Mouse (Mus musculus): ENCODE measurements at regions not wholly inside any gene's neighbourhood (a gene's known extent, or its start where the extent isn't known, plus 50 kb on each side); places are given as distances from the start of the nearest gene placed in this dataset.

GRCm38 (mm10) chr15:3671169-3671568 lies 87.9 kb upstream of the Ghr start:
- no peaks in the 10 kb centered on the region for H3K9me3 ChIP-seq

GRCm38 (mm10) chr15:3669411-3669810 lies 86.1 kb upstream of the Ghr start:
- WGBS: 88% methylated on average over 1 of the region's 1 CpGs
- Histone ChIP-seq H3K36me3 (replicated peaks) (no peaks in the 10 kb centered on the region), H3K4me1 (no peaks in the 10 kb centered on the region), H3K9ac (no peak overlapping the region), H3K4me2 (no peak overlapping the region), H3K9me3 (no peaks in the 10 kb centered on the region), H3K4me3 (no peak overlapping the region), H3K27me3 (replicated peaks) (no peaks in the 10 kb centered on the region), H3K27ac (no peak overlapping the region)
- ATAC-seq (replicated peaks): no peak

More at GRCm38 (mm10) chr15:3671169-3671568, 87.9 kb upstream of the Ghr start:
- Histone ChIP-seq H3K4me1 (no peaks in the 10 kb centered on the region), H3K36me3 (replicated peaks) (no peaks in the 10 kb centered on the region), H3K4me3 (no peak overlapping the region), H3K27me3 (replicated peaks) (no peaks in the 10 kb centered on the region), H3K4me2 (no peak overlapping the region), H3K27ac (no peak overlapping the region), H3K9ac (no peak overlapping the region)
- 85% methylated on average over 3 of the region's 3 CpGs for WGBS
- no peak for ATAC-seq (replicated peaks)

GRCm38 (mm10) chr15:3668863-3669262 lies 85.6 kb upstream of the Ghr start:
- no peaks in the 10 kb centered on the region for H3K36me3 ChIP-seq (replicated peaks)
- H3K4me3 ChIP-seq: no peak overlapping the region
- no peaks in the 10 kb centered on the region for H3K4me1 ChIP-seq
- H3K9ac ChIP-seq: no peak overlapping the region
- H3K27me3 ChIP-seq (replicated peaks): no peaks in the 10 kb centered on the region
- ATAC-seq (replicated peaks): no peak
- H3K4me2 ChIP-seq: no peak overlapping the region
- H3K9me3 ChIP-seq: no peaks in the 10 kb centered on the region
- no peak overlapping the region for H3K27ac ChIP-seq
- 98% methylated on average over 2 of the region's 2 CpGs for WGBS

- Histone ChIP-seq H3K4me2 (no peak overlapping the region), H3K36me3 (replicated peaks) (no peaks in the 10 kb centered on the region), H3K9me3 (no peaks in the 10 kb centered on the region), H3K27me3 (replicated peaks) (no peaks in the 10 kb centered on the region), H3K27ac (no peak overlapping the region), H3K4me3 (no peak overlapping the region), H3K4me1 (no peaks in the 10 kb centered on the region), H3K9ac (no peak overlapping the region)
- ATAC-seq (replicated peaks): no peak
- WGBS: 81% methylated on average over 1 of the region's 1 CpGs
These were observed 65.4 kb upstream of the Ghr start for GRCm38 (mm10) chr15:3648741-3649140.

GRCm38 (mm10) chr15:3640091-3640490 lies 56.8 kb upstream of the Ghr start:
- H3K9me3 ChIP-seq: no peaks in the 10 kb centered on the region
- H3K27ac ChIP-seq: no peak overlapping the region
- no peak overlapping the region for H3K9ac ChIP-seq
- ATAC-seq (replicated peaks): no peak
- H3K4me2 ChIP-seq: no peak overlapping the region
- no peak overlapping the region for H3K4me3 ChIP-seq
- H3K36me3 ChIP-seq (replicated peaks): no peaks in the 10 kb centered on the region
- H3K27me3 ChIP-seq (replicated peaks): no peaks in the 10 kb centered on the region
- no peaks in the 10 kb centered on the region for H3K4me1 ChIP-seq
- 69% methylated on average over 5 of the region's 5 CpGs for WGBS

All from midbrain, embryonic 15.5 days (tissue).